Mouse (Mus musculus) ZHBTc4 (cell line): ENCODE data around the gene Ctla2a.
A peak's percentile ranks its signal among the peaks of the same experiment; 100 is the strongest.
"Not testable (repeated sequence)": the region's sequence is repeated elsewhere in the genome, so short reads cannot be mapped to it uniquely, and the experiment has no call there.

ENCODE experiments used
- DNase-seq: peaks from one replicate; pipeline ENCODE4 v3.0.0-alpha.2; 2011; ENCODE audit warnings: low read depth, low spot score

Gene Ctla2a

GRCm38 (mm10) chr13:60936500-60936901 is at the start of gene Ctla2a, which contains the start of gene Gm49391:
Ctla2a (minus strand) TSS chr13:60936625.
Gm49391 (minus strand) TSS chr13:60936571.
- DNase-seq = no peak

GRCm38 (mm10) chr13:60972319-60972718 is 35.9 kb upstream of the Ctla2a start:
- DNase-seq = peak; percentile 25

GRCm38 (mm10) chr13:60963985-60964384 is 27.6 kb upstream of the Ctla2a start:
- not testable (repeated sequence) for DNase-seq

GRCm38 (mm10) chr13:60961706-60962105 is 25.3 kb upstream of the Ctla2a start:
- no peak for DNase-seq

GRCm38 (mm10) chr13:60941884-60942283 is 5.5 kb upstream of the Ctla2a start, which contains the start of gene Tpbpa:
Tpbpa (minus strand) TSS chr13:60941984.
- not testable (repeated sequence) for DNase-seq

GRCm38 (mm10) chr13:60935490-60935889 is 935 bp downstream of the Ctla2a start, which contains the start of gene Gm49393:
Gm49393 (minus strand) TSS chr13:60935590.
- DNase-seq = not testable (repeated sequence)

- DNase-seq = not testable (repeated sequence)
Observed at GRCm38 (mm10) chr13:60904780-60905179, 31.6 kb downstream of the Ctla2a start, which contains the start of gene Tpbpb. Tpbpb (minus strand) TSS chr13:60904880.

- DNase-seq = no peak
Observed at GRCm38 (mm10) chr13:60897328-60897727, 39.1 kb downstream of the Ctla2a start, which contains the start of gene Ctla2b. Ctla2b (minus strand) TSS chr13:60897447.

GRCm38 (mm10) chr13:60896794-60897193 is 39.6 kb downstream of the Ctla2a start, which contains the start of gene Gm49392:
Gm49392 (minus strand) TSS chr13:60896894.
- DNase-seq = not testable (repeated sequence)

- DNase-seq = no peak
Observed at GRCm38 (mm10) chr13:60895406-60896160, 40.8 kb downstream of the Ctla2a start.

- DNase-seq = no peak
Observed at GRCm38 (mm10) chr13:60892301-60892700, 44.1 kb downstream of the Ctla2a start.
